Mouse (Mus musculus) hindlimb bud, embryonic 11.5 days (tissue): ENCODE results near the gene 9130213A22Rik.
A peak's percentile ranks its signal among the peaks of the same experiment; 100 is the strongest.
"Not testable (repeated sequence)": the region's sequence is repeated elsewhere in the genome, so short reads cannot be mapped to it uniquely, and the experiment has no call there.

ENCODE experiments used
- DNase-seq: peaks from one replicate; pipeline ENCODE4 v3.0.0-alpha.2; 2012; ENCODE audit warnings: low read depth, low spot score; ENCODE audit errors: extremely low spot score

9130213A22Rik gene

GRCm38 (mm10) chr11:69094697-69095429 is 27.5 kb downstream of the 9130213A22Rik start, which contains the start of gene Per1:
Gene Per1, plus strand, starts transcription at chr11:69095217.
- DNase-seq: peak; percentile 95

GRCm38 (mm10) chr11:69093856-69094255 is 28.5 kb downstream of the 9130213A22Rik start:
- not testable (repeated sequence) for DNase-seq

- DNase-seq: no peak
These were observed 29.5 kb downstream of the 9130213A22Rik start for GRCm38 (mm10) chr11:69092871-69093270.

- DNase-seq: no peak
These were observed 30.0 kb downstream of the 9130213A22Rik start for GRCm38 (mm10) chr11:69092386-69092751.

GRCm38 (mm10) chr11:69091566-69092385 is 30.6 kb downstream of the 9130213A22Rik start:
- DNase-seq: no peak

- no peak for DNase-seq
These were observed 32.0 kb downstream of the 9130213A22Rik start for GRCm38 (mm10) chr11:69090367-69090766.

GRCm38 (mm10) chr11:69089616-69090290 is 32.6 kb downstream of the 9130213A22Rik start:
- DNase-seq: no peak

GRCm38 (mm10) chr11:69088856-69089615 is 33.4 kb downstream of the 9130213A22Rik start:
- DNase-seq: no peak

- no peak for DNase-seq
These were observed 34.1 kb downstream of the 9130213A22Rik start, which contains the start of gene Vamp2 for GRCm38 (mm10) chr11:69088103-69088855. Gene Vamp2, plus strand, starts transcription at chr11:69088490.

- no peak for DNase-seq
These were observed 34.8 kb downstream of the 9130213A22Rik start for GRCm38 (mm10) chr11:69087597-69087996.

GRCm38 (mm10) chr11:69087082-69087481 is 35.3 kb downstream of the 9130213A22Rik start:
- no peak for DNase-seq

GRCm38 (mm10) chr11:69086390-69086789 is 36.0 kb downstream of the 9130213A22Rik start:
- DNase-seq: no peak

GRCm38 (mm10) chr11:69085608-69086007 is 36.8 kb downstream of the 9130213A22Rik start:
- DNase-seq: no peak

GRCm38 (mm10) chr11:69081613-69082012 is 40.8 kb downstream of the 9130213A22Rik start:
- DNase-seq: no peak

- no peak for DNase-seq
These were observed 41.5 kb downstream of the 9130213A22Rik start for GRCm38 (mm10) chr11:69080855-69081222.

- no peak for DNase-seq
These were observed 42.1 kb downstream of the 9130213A22Rik start for GRCm38 (mm10) chr11:69080102-69080854.

GRCm38 (mm10) chr11:69078805-69079438 is 43.5 kb downstream of the 9130213A22Rik start:
- DNase-seq: no peak

- DNase-seq: no peak
These were observed 44.3 kb downstream of the 9130213A22Rik start for GRCm38 (mm10) chr11:69078041-69078440.

- DNase-seq: no peak
These were observed 45.1 kb downstream of the 9130213A22Rik start for GRCm38 (mm10) chr11:69077316-69077715.
